ENCODE assay signal across 9 mouse cellular contexts in genomic region chr15:84230661-84231060, GRCm38 (mm10). TPM values are rescaled to one million over a fixed set of nuclear protein-coding genes. Genes with fewer than 3 reads are reported as not detected.
DNase-seq lines count a peak whose midpoint lies in the region; ATAC-seq and TF ChIP-seq lines count a peak whose summit lies in the region.
"Had no signal": no experiment of that assay in that cellular context is flagged by ENCODE, and none has a peak within 500 bp of the region (broad histone marks: within the 10 kb centered on the region; RNA-seq: fewer than 3 reads in every experiment).

No protein-coding gene starts in this region.

- H3K36me3 ChIP-seq in ES-Bruce4 (ENCODE audit: control insufficient read depth, insufficient read depth, low read length, poor library complexity, severe bottlenecking), result no peaks in the 10 kb centered on the region
- H3K36me3 ChIP-seq in hindbrain, embryonic 10.5 days, result no peaks in the 10 kb centered on the region
- H3K36me3 ChIP-seq in lung, postnatal 0 days (ENCODE audit: insufficient read depth, low read length), result no peaks in the 10 kb centered on the region

- peak overlapping the region; percentile 87 for H3K4me2 ChIP-seq in lung, postnatal 0 days (replicated peaks; ENCODE audit: low read depth, low read length)

- WGBS in hindbrain, embryonic 10.5 days, result 14% methylated on average over 5 of the region's 5 CpGs
- WGBS in lung, postnatal 0 days, result 26% methylated on average over 5 of the region's 5 CpGs

- ATAC-seq in lung, postnatal 0 days, result 0 out of 2 replicates have a peak, but pooled peaks have one; percentile 2

- no peak overlapping the region; the same call in 1 of the 2 replicates for H3K4me3 ChIP-seq in ES-Bruce4 (ENCODE audit: low read depth, low read length)
- no peak overlapping the region for H3K4me3 ChIP-seq in cortical plate, adult 2 months (ENCODE audit: insufficient read depth, low read length)
- peak overlapping the region; percentile 74 for H3K4me3 ChIP-seq in hindbrain, embryonic 10.5 days
- no peak overlapping the region for H3K4me3 ChIP-seq in lung, postnatal 0 days (ENCODE audit: low read depth, low read length)

- H3K9me3 ChIP-seq in ES-Bruce4 (replicated peaks; ENCODE audit: control insufficient read depth, insufficient read depth, low read length, poor library complexity, severe bottlenecking), result no peaks in the 10 kb centered on the region
- H3K9me3 ChIP-seq in hindbrain, embryonic 10.5 days, result no peaks in the 10 kb centered on the region
- H3K9me3 ChIP-seq in lung, postnatal 0 days (ENCODE audit: low read length), result no peaks in the 10 kb centered on the region

- DNase-seq in hindbrain, embryonic 10.5 days (ENCODE audit: low spot score), result no peak
- peak; percentile 25 for DNase-seq in lung, postnatal 0 days (ENCODE audit: low spot score)
- DNase-seq in ovary, adult 18-20 months (ENCODE audit: low spot score), result no peak
- DNase-seq in urinary bladder, postnatal 4 days (ENCODE audit: low spot score in 2 of 2), result no peak
- DNase-seq in adrenal gland, postnatal 10 days, result no peak
- no peak for DNase-seq in cerebellum, postnatal 4 days (ENCODE audit: low spot score in 2 of 2)
- DNase-seq: thymus, postnatal 36 days had no signal

- no peak for TF ChIP-seq CTCF in ES-Bruce4 (IDR thresholded peaks at IDR 0.05; ENCODE audit: low read depth, low read length)
- no peak for TF ChIP-seq CTCF in cortical plate, adult 2 months (IDR thresholded peaks at IDR 0.05; ENCODE audit: extremely low read depth, insufficient read depth, low read length)
- no peak for TF ChIP-seq CTCF in lung, postnatal 0 days (IDR thresholded peaks at IDR 0.05)

- TF ChIP-seq EP300 in ES-Bruce4 (IDR thresholded peaks at IDR 0.05; ENCODE audit: insufficient read depth, low read depth, low read length), result no peak
- TF ChIP-seq EP300 in lung, postnatal 0 days (IDR thresholded peaks at IDR 0.05), result no peak

- no peaks in the 10 kb centered on the region for H3K4me1 ChIP-seq in ES-Bruce4 (ENCODE audit: control insufficient read depth, insufficient read depth, low read length)
- peaks cover 4% of the 10 kb centered on the region; the same call in 1 of the 2 replicates for H3K4me1 ChIP-seq in cortical plate, adult 2 months (ENCODE audit: control insufficient read depth, insufficient read depth, low read length)
- peaks cover 68% of the 10 kb centered on the region for H3K4me1 ChIP-seq in hindbrain, embryonic 10.5 days (replicated peaks)
- H3K4me1 ChIP-seq in lung, postnatal 0 days (ENCODE audit: insufficient read depth, low read depth, low read length), result 0 out of 2 replicates have a peak, but pooled peaks cover 5% of the 10 kb centered on the region

- peak overlapping the region; percentile 52 for H3K9ac ChIP-seq in ES-Bruce4 (ENCODE audit: low read depth, poor library complexity, severe bottlenecking)
- H3K9ac ChIP-seq in lung, postnatal 0 days (replicated peaks; ENCODE audit: low read depth), result no peak overlapping the region

- TF ChIP-seq POLR2A in ES-Bruce4 (IDR thresholded peaks at IDR 0.05; ENCODE audit: insufficient read depth, low read length), result no peak
- TF ChIP-seq POLR2A in cortical plate, adult 2 months (IDR thresholded peaks at IDR 0.05; ENCODE audit: extremely low read depth, insufficient read depth, low read length), result no peak

- H3K27me3 ChIP-seq in ES-Bruce4 (ENCODE audit: control insufficient read depth, insufficient read depth, low read length, poor library complexity, severe bottlenecking), result no peaks in the 10 kb centered on the region
- H3K27me3 ChIP-seq in hindbrain, embryonic 10.5 days (ENCODE audit: insufficient read depth, poor library complexity, severe bottlenecking), result peaks cover 38% of the 10 kb centered on the region
- H3K27me3 ChIP-seq in lung, postnatal 0 days (replicated peaks; ENCODE audit: insufficient read depth, low read length), result no peaks in the 10 kb centered on the region

- H3K27ac ChIP-seq in ES-Bruce4 (ENCODE audit: insufficient read depth, low read length), result no peak overlapping the region
- H3K27ac ChIP-seq in cortical plate, adult 2 months (ENCODE audit: insufficient read depth, low read length), result 0 out of 2 replicates have a peak overlapping the region, but pooled peaks have one; percentile 31
- peak overlapping the region; percentile 86 for H3K27ac ChIP-seq in hindbrain, embryonic 10.5 days
- peak overlapping the region; percentile 79; the same call in 1 of the 2 replicates for H3K27ac ChIP-seq in lung, postnatal 0 days (ENCODE audit: low read length)

RNA-seq across cellular contexts. Expression of gene Parvb, which starts 1.2 kb away (rescaled TPM):
- 54.1 and 54.5 TPM in 2 replicates for polyA plus RNA-seq in ES-Bruce4 (2011; ENCODE audit: insufficient read depth, insufficient read length, low read depth, missing spikeins)
- polyA plus RNA-seq in cortical plate, adult 2 months (2012; rRNA removed), result 12.1 and 13.8 TPM in 2 replicates
- 7.1 and 7.6 TPM in 2 replicates for polyA plus RNA-seq in hindbrain, embryonic 10.5 days (2016; fragmentation: Nextera tagmentation; extraction: Ambion mirVana)
- 7.9 and 8.5 TPM in 2 replicates for polyA plus RNA-seq in lung, postnatal 0 days (2015; fragmentation: Nextera tagmentation; extraction: Ambion mirVana)
- total RNA-seq in adrenal gland, postnatal 10 days (2021), result 10 to 100 TPM; 33.2 to 42.1 TPM

RNA-seq across cellular contexts. Expression of gene Samm50, which starts 38.6 kb away (rescaled TPM):
- 114 and 120 TPM in 2 replicates for polyA plus RNA-seq in ES-Bruce4 (2011; ENCODE audit: insufficient read depth, insufficient read length, low read depth, missing spikeins)
- polyA plus RNA-seq in cortical plate, adult 2 months (2012; rRNA removed), result 43.5 and 47.7 TPM in 2 replicates
- 94.5 and 103 TPM in 2 replicates for polyA plus RNA-seq in hindbrain, embryonic 10.5 days (2016; fragmentation: Nextera tagmentation; extraction: Ambion mirVana)
- 59.9 and 63.5 TPM in 2 replicates for polyA plus RNA-seq in lung, postnatal 0 days (2015; fragmentation: Nextera tagmentation; extraction: Ambion mirVana)
- 100 to 1,000 TPM; 240 to 293 TPM for total RNA-seq in adrenal gland, postnatal 10 days (2021)
